Mouse (Mus musculus) forebrain, embryonic 11.5 days (tissue): ENCODE results near the gene Prkci. TPM values are rescaled to one million over a fixed set of nuclear protein-coding genes. Genes with fewer than 3 reads are reported as not detected.

Experiments
- ATAC-seq: fragments of 200-750 bp; cut with Nextera tagmentation; replicated peaks from 2 replicates; pipeline ENCODE4 v1.8.0; 2017; ENCODE audit warnings: moderate TSS enrichment; ENCODE audit not compliant: low FRiP score
- DNase-seq: peaks from one replicate; pipeline ENCODE4 v3.0.0-alpha.2; 2017; ENCODE audit warnings: low spot score
- H3K27ac ChIP-seq: fragments of 300-500 bp; sonication (generic); 2 replicates; pipeline ENCODE4 v1.5.1; 2014; ENCODE audit warnings: low read depth, low read length
- H3K27me3 ChIP-seq: fragments of 300-500 bp; sonication (generic); 2 replicates; pipeline ENCODE4 v1.6.1; 2014; ENCODE audit warnings: mild to moderate bottlenecking, low read length, mixed read lengths; ENCODE audit not compliant: control insufficient read depth, insufficient read depth
- H3K36me3 ChIP-seq: fragments of 300-500 bp; sonication (generic); 2 replicates; pipeline ENCODE4 v1.6.1; 2014; ENCODE audit warnings: mild to moderate bottlenecking, low read length, moderate library complexity, mixed read lengths; ENCODE audit not compliant: control insufficient read depth, insufficient read depth
- H3K4me1 ChIP-seq: fragments of 300-500 bp; sonication (generic); replicated peaks from 2 replicates; pipeline ENCODE4 v1.6.1; 2014; ENCODE audit warnings: low read length, mixed read lengths; ENCODE audit not compliant: control insufficient read depth, insufficient read depth
- H3K4me2 ChIP-seq: fragments of 300-500 bp; sonication (generic); 2 replicates; pipeline ENCODE4 v1.6.1; 2014; ENCODE audit warnings: low read depth, mild to moderate bottlenecking, low read length, moderate library complexity, mixed read lengths; ENCODE audit not compliant: severe bottlenecking
- H3K4me3 ChIP-seq: fragments of 300-500 bp; sonication (generic); 2 replicates; pipeline ENCODE4 v1.5.1; 2014; ENCODE audit warnings: low read depth, low read length
- H3K9ac ChIP-seq: fragments of 300-500 bp; sonication (generic); 2 replicates; pipeline ENCODE4 v1.6.1; 2014; ENCODE audit warnings: low read length
- H3K9me3 ChIP-seq: fragments of 300-500 bp; sonication (generic); 2 replicates; pipeline ENCODE4 v1.6.1; 2016; ENCODE audit warnings: low read length, mixed read lengths; ENCODE audit not compliant: control insufficient read depth
- WGBS: fragments of 180-500 bp; shearing (Covaris S2); extraction: QIAGEN DNeasy Blood & Tissue Kit; methylation state at CpG from one replicate; pipeline ENCODE4 v1.1.7; 2014; 5-methylcytosine and 5-hydroxymethylcytosine counted together
- polyA plus RNA-seq: library from polyadenylated mRNA; unstranded; fragments of >200 nt; fragmentation: Nextera tagmentation; extraction: Ambion mirVana; gene quantifications from 2 replicates; pipeline ENCODE4 v1.2.1, GENCODE M21; 2014

Prkci gene
- polyA plus RNA-seq, 1 experiment from 2014 or later, result 44.9 TPM

- no peak for DNase-seq
- H3K4me2 ChIP-seq, result no peak overlapping the region
- no peak for ATAC-seq
- H3K36me3 ChIP-seq, result no peaks in the 10 kb centered on the region
- no peak overlapping the region for H3K27ac ChIP-seq
- no peak overlapping the region for H3K9ac ChIP-seq
- no peaks in the 10 kb centered on the region for H3K27me3 ChIP-seq
- no peak overlapping the region for H3K4me3 ChIP-seq
- H3K9me3 ChIP-seq, result no peaks in the 10 kb centered on the region
- 96% methylated on average over 4 of the region's 4 CpGs for WGBS
- no peaks in the 10 kb centered on the region; the same call in 1 of the 2 replicates for H3K4me1 ChIP-seq
These were observed 25.1 kb downstream of the Prkci start for GRCm38 (mm10) chr3:31020656-31021055.

DNA sequence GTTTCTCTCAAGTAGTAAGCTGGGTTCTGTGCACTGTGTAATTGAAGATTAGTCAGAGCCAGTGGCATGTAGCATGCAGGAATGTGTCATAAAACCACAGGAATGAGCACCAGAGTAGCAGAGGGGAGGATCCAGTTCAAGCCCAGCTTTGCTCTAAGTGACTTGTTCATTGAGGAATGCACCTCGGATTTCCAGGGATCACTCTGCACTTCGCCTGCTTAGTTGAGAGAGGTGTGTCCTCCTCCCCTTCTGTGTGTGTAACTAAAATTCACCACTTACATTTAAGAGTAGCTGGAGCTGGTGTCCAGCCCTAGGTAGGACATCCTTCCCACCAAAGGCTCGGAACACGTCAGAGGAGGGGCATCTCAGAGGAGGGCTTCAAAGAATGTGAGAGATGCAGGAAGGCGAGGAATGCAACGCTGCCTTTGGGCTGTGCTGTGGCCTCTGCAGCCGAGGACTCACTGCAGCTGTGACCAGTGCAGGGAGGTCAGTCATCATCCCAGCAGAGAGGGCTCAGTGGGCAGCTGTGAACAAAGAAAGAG, 27.4 kb downstream of the Prkci start:
- Histone ChIP-seq H3K27me3 (no peaks in the 10 kb centered on the region), H3K9ac (no peak overlapping the region), H3K9me3 (no peaks in the 10 kb centered on the region), H3K4me3 (no peak overlapping the region), H3K27ac (no peak overlapping the region), H3K4me2 (no peak overlapping the region), H3K4me1 (no peaks in the 10 kb centered on the region), H3K36me3 (no peaks in the 10 kb centered on the region)
- ATAC-seq, result no peak
- 41% methylated on average over 7 of the region's 7 CpGs for WGBS
- no peak for DNase-seq

DNA sequence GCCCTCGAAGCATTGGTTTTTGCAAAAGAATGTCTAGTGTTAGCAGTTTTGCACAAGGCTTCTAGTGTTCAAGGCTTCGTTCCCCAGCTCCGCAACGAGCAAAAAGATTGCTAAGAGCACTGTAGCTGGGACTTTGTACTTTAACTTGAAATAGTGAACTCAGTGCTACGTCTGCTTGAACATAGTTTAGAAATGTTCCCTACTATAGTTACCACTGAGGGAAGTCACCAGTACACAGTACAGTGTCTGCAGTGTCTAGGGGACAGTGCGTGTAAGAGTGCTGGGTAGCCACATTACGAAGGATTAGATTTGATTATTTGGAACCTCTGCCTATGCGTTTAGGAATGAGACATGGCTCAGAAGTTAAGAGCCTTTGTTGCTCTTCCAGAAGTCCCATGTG, 32.2 kb downstream of the Prkci start:
- Histone ChIP-seq H3K4me1 (no peaks in the 10 kb centered on the region), H3K4me2 (no peak overlapping the region), H3K27me3 (no peaks in the 10 kb centered on the region), H3K4me3 (no peak overlapping the region), H3K9ac (no peak overlapping the region), H3K27ac (no peak overlapping the region), H3K9me3 (no peaks in the 10 kb centered on the region), H3K36me3 (no peaks in the 10 kb centered on the region)
- 92% methylated on average over 8 of the region's 8 CpGs for WGBS
- no peak for DNase-seq
- no peak for ATAC-seq

DNA sequence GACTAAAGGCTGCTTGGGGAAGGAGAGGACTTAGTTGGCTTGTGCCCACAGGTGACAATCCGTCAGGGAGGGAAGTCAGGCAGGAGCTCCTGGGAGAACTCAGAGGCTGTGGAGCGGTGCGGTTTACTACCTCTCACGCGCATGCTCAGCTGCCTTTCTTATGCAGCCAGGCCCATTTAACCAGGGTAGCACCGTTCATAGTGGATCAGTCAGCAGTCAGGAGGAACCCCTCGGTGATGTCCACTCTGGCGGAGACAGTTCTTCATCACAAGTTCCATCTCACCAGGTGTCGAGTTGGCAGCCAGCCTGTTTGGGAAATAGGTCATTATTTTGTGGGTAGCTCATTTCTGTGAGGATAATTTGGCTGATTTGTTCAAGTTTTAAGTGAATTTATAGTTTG, 36.1 kb downstream of the Prkci start:
- Histone ChIP-seq H3K9ac (no peak overlapping the region), H3K9me3 (no peaks in the 10 kb centered on the region), H3K4me3 (no peak overlapping the region), H3K36me3 (no peaks in the 10 kb centered on the region), H3K27ac (no peak overlapping the region), H3K4me1 (no peaks in the 10 kb centered on the region), H3K4me2 (no peak overlapping the region), H3K27me3 (no peaks in the 10 kb centered on the region)
- ATAC-seq (no peak), DNase-seq (no peak)
- 95% methylated on average over 9 of the region's 9 CpGs for WGBS

- Histone ChIP-seq H3K9me3 (no peaks in the 10 kb centered on the region), H3K4me1 (no peaks in the 10 kb centered on the region), H3K4me2 (no peak overlapping the region), H3K9ac (no peak overlapping the region), H3K27ac (no peak overlapping the region), H3K4me3 (no peak overlapping the region), H3K27me3 (no peaks in the 10 kb centered on the region), H3K36me3 (no peaks in the 10 kb centered on the region)
- ATAC-seq (no peak), DNase-seq (no peak)
- 93% methylated on average over 3 of the region's 3 CpGs for WGBS
These were observed 38.1 kb downstream of the Prkci start for GRCm38 (mm10) chr3:31033644-31034043.

GRCm38 (mm10) chr3:31037851-31038250, 42.3 kb downstream of the Prkci start:
- no peak overlapping the region for H3K4me2 ChIP-seq
- no peak overlapping the region for H3K27ac ChIP-seq
- H3K27me3 ChIP-seq, result no peaks in the 10 kb centered on the region
- no peaks in the 10 kb centered on the region for H3K9me3 ChIP-seq
- WGBS, result 95% methylated on average over 13 of the region's 13 CpGs
- H3K9ac ChIP-seq, result no peak overlapping the region
- no peak overlapping the region for H3K4me3 ChIP-seq
- DNase-seq (no peak), ATAC-seq (no peak)
- H3K36me3 ChIP-seq, result no peaks in the 10 kb centered on the region
- no peaks in the 10 kb centered on the region for H3K4me1 ChIP-seq

GRCm38 (mm10) chr3:31038689-31039088, 43.1 kb downstream of the Prkci start:
- Histone ChIP-seq H3K4me1 (no peaks in the 10 kb centered on the region), H3K27me3 (no peaks in the 10 kb centered on the region), H3K9me3 (no peaks in the 10 kb centered on the region), H3K27ac (no peak overlapping the region), H3K36me3 (no peaks in the 10 kb centered on the region), H3K4me2 (no peak overlapping the region), H3K4me3 (no peak overlapping the region), H3K9ac (no peak overlapping the region)
- WGBS, result 96% methylated on average over 10 of the region's 10 CpGs
- DNase-seq, result no peak
- no peak for ATAC-seq

- no peak for ATAC-seq
These were observed 47.4 kb downstream of the Prkci start for GRCm38 (mm10) chr3:31042992-31043391.

GRCm38 (mm10) chr3:31047263-31047662, 51.7 kb downstream of the Prkci start:
- Histone ChIP-seq H3K36me3 (no peaks in the 10 kb centered on the region), H3K4me2 (no peak overlapping the region), H3K27ac (no peak overlapping the region), H3K4me1 (no peaks in the 10 kb centered on the region), H3K4me3 (no peak overlapping the region), H3K9me3 (no peaks in the 10 kb centered on the region), H3K9ac (no peak overlapping the region), H3K27me3 (no peaks in the 10 kb centered on the region)
- no peak for DNase-seq
- ATAC-seq, result no peak; the same call in 1 of the 2 replicates
- WGBS, result 78% methylated on average over 3 of the region's 3 CpGs

More at GRCm38 (mm10) chr3:31042992-31043391, 47.4 kb downstream of the Prkci start:
- DNase-seq, result no peak
- H3K36me3 ChIP-seq, result no peaks in the 10 kb centered on the region
- H3K27ac ChIP-seq, result no peak overlapping the region
- H3K4me1 ChIP-seq, result no peaks in the 10 kb centered on the region
- H3K9me3 ChIP-seq, result no peaks in the 10 kb centered on the region
- WGBS, result 84% methylated on average over 2 of the region's 2 CpGs
- H3K9ac ChIP-seq, result no peak overlapping the region
- H3K27me3 ChIP-seq, result no peaks in the 10 kb centered on the region
- no peak overlapping the region for H3K4me3 ChIP-seq
- no peak overlapping the region for H3K4me2 ChIP-seq
